Mouse (Mus musculus): ENCODE data around the gene Fnbp1. TPM values are rescaled to one million over a fixed set of nuclear protein-coding genes. Genes with fewer than 3 reads are reported as not detected.
A peak's percentile ranks its signal among the peaks of the same experiment; 100 is the strongest.

The Fnbp1 gene
- polyA plus RNA-seq, 1 experiment from 2014 or later: 21.7 TPM

DNA sequence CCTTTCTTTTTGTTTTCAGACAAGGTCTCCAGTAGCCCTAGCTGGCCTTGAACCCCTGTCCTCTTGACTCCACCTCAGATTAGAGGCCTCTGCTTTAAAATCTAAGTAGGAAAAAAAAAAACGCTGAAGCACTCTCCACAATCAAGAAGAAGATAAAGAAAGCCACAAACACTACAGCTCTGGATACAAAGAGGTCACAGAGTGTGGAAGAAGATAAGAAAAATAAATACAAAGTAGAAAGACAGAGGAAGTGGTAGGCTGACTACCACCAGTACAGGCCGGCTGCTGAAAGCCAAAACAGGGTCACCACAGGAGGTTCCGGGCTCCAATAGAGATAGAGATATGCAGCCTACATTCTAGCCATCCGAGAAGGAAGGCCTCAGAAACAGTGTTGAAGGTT lies 60.5 kb downstream of the Fnbp1 start:
- H3K4me1 ChIP-seq (ENCODE audit: control insufficient read depth, insufficient read depth, low read length): no peaks in the 10 kb centered on the region
- no peak overlapping the region for H3K27ac ChIP-seq (replicated peaks; ENCODE audit: low read depth, low read length)
- no peak for DNase-seq (ENCODE audit: low spot score)
- H3K9me3 ChIP-seq (ENCODE audit: control insufficient read depth, low read length): 0 out of 2 replicates have a peak, but pooled peaks cover 7% of the 10 kb centered on the region
- no peak overlapping the region for H3K9ac ChIP-seq (ENCODE audit: low read depth, low read length)
- ATAC-seq (ENCODE audit: low read depth): no peak
- 69% methylated on average over 4 of the region's 4 CpGs for WGBS
- no peak overlapping the region for H3K4me2 ChIP-seq (ENCODE audit: low read depth, low read length)
- H3K4me3 ChIP-seq (ENCODE audit: low read depth, low read length): no peak overlapping the region
- H3K36me3 ChIP-seq (ENCODE audit: control insufficient read depth, insufficient read depth, low read length): peaks cover 60% of the 10 kb centered on the region
- no peaks in the 10 kb centered on the region for H3K27me3 ChIP-seq (replicated peaks; ENCODE audit: control insufficient read depth, insufficient read depth, low read length)

DNA sequence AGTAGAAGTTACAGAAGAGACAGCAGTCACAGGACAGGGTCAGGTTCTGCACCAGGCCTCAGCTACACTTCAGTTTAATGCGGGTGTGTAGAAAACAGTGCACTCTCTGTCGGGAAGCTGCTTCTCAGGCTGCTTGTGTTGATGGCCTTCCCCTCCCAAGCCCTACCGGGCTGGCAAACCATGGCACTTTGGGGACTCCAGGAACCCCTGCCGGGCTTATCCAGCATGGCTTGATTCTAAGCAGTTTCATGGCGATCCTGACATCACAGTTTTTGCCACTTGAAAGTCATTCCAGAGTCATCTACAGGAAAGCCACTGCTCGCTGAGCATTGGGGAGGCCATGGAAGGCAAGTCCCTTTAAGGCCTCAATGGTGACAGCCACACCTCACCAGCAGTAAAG lies 62.7 kb downstream of the Fnbp1 start:
- 0 out of 2 replicates have a peak, but pooled peaks cover 2% of the 10 kb centered on the region for H3K9me3 ChIP-seq (ENCODE audit: control insufficient read depth, low read length)
- H3K4me3 ChIP-seq (ENCODE audit: low read depth, low read length): no peak overlapping the region
- H3K27me3 ChIP-seq (replicated peaks; ENCODE audit: control insufficient read depth, insufficient read depth, low read length): no peaks in the 10 kb centered on the region
- H3K4me1 ChIP-seq (ENCODE audit: control insufficient read depth, insufficient read depth, low read length): no peaks in the 10 kb centered on the region
- peaks cover 49% of the 10 kb centered on the region for H3K36me3 ChIP-seq (ENCODE audit: control insufficient read depth, insufficient read depth, low read length)
- H3K9ac ChIP-seq (ENCODE audit: low read depth, low read length): no peak overlapping the region
- no peak overlapping the region for H3K4me2 ChIP-seq (ENCODE audit: low read depth, low read length)
- no peak overlapping the region for H3K27ac ChIP-seq (replicated peaks; ENCODE audit: low read depth, low read length)
- WGBS: 92% methylated on average over 5 of the region's 6 CpGs
- DNase-seq (ENCODE audit: low spot score) (no peak), ATAC-seq (ENCODE audit: low read depth) (no peak)

DNA sequence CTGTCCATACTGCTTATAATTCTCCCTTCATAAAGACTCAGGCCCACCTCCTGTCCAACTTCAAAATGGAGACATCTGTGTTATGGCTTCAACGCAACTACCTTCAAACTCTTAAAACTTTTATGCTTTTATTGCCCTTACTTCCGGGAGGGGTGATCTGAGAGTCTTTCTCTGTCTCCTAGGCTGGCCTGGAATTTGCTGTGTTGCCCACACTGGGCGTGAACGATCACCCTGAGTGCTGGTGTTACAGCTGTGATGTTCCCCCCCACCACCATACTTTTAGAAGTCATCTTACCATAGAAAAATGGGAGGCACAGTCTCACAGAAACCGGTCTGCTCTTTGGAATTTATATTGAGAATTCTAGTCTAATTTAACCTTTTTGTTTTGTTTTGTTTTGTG lies 64.2 kb downstream of the Fnbp1 start:
- no peaks in the 10 kb centered on the region for H3K9me3 ChIP-seq (ENCODE audit: control insufficient read depth, low read length)
- 90% methylated on average over 5 of the region's 5 CpGs for WGBS
- no peak for DNase-seq (ENCODE audit: low spot score)
- H3K4me2 ChIP-seq (ENCODE audit: low read depth, low read length): no peak overlapping the region
- ATAC-seq (ENCODE audit: low read depth): no peak
- H3K4me1 ChIP-seq (ENCODE audit: control insufficient read depth, insufficient read depth, low read length): no peaks in the 10 kb centered on the region
- H3K9ac ChIP-seq (ENCODE audit: low read depth, low read length): no peak overlapping the region
- no peaks in the 10 kb centered on the region for H3K27me3 ChIP-seq (replicated peaks; ENCODE audit: control insufficient read depth, insufficient read depth, low read length)
- H3K4me3 ChIP-seq (ENCODE audit: low read depth, low read length): no peak overlapping the region
- H3K36me3 ChIP-seq (ENCODE audit: control insufficient read depth, insufficient read depth, low read length): peaks cover 45% of the 10 kb centered on the region
- no peak overlapping the region for H3K27ac ChIP-seq (replicated peaks; ENCODE audit: low read depth, low read length)

DNA sequence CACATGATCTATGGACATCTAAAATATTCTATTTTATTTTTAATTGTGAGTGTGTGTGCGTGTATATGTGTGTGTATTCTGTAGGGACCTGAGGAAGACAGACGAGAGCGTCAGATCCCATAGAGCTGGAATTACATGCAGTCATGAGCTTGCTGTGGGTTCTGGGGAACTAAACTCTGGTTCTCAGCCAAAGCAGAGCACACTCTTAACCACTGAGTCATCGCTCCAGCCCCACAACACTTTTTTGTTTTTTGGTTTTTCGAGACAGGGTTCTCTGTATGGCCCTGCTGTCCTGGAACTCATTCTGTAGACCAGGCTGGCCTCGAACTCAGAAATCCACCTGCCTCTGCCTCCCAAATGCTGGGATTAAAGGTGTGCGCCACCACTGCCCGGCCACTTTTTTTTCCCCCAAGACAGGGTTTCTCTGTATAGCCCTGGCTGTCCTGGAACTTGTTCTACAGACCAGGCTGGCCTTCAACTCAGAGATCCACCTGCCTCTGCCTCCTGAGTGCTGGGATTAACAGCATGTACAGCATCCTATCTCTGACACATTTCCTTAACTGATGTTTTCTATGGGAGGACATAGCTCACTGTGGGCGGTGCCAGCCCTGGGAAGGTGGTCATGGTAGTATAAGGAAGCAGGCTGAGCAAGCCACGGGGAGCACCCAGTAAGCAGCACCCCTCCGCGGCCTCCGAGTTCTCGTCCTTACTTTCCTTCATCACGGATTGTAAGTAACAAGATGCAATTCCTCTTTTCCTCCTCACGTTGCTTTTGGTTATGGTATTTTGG lies 65.3 kb downstream of the Fnbp1 start:
- Histone ChIP-seq H3K36me3 (ENCODE audit: control insufficient read depth, insufficient read depth, low read length) (peaks cover 45% of the 10 kb centered on the region), H3K4me1 (ENCODE audit: control insufficient read depth, insufficient read depth, low read length) (no peaks in the 10 kb centered on the region), H3K9me3 (ENCODE audit: control insufficient read depth, low read length) (no peaks in the 10 kb centered on the region), H3K9ac (ENCODE audit: low read depth, low read length) (no peak overlapping the region), H3K4me2 (ENCODE audit: low read depth, low read length) (no peak overlapping the region), H3K27me3 (replicated peaks; ENCODE audit: control insufficient read depth, insufficient read depth, low read length) (no peaks in the 10 kb centered on the region), H3K27ac (replicated peaks; ENCODE audit: low read depth, low read length) (no peak overlapping the region), H3K4me3 (ENCODE audit: low read depth, low read length) (no peak overlapping the region)
- ATAC-seq (ENCODE audit: low read depth): no peak
- DNase-seq (ENCODE audit: low spot score): no peak
- WGBS: 93% methylated on average over 16 of the region's 16 CpGs

DNA sequence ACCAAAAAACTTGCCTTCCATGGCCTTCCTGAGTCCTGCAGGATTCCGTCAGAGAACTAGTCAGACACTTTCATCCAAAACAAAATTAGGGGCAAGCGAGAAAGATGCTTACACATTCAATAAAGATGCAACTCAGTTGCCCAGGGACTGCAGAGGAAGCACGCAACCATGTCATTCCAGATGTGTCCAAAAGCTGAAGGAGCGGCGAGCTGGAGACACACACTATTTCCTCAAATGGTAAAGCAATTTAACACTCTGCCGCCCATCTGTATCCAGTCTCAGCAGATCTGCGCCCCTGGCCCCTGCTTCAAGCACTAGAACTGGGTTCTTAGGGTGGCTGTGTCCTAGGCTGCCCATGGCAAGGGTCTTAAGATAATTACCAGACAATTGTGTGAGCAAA lies 66.0 kb downstream of the Fnbp1 start:
- no peak overlapping the region for H3K9ac ChIP-seq (ENCODE audit: low read depth, low read length)
- no peak for DNase-seq (ENCODE audit: low spot score)
- H3K4me2 ChIP-seq (ENCODE audit: low read depth, low read length): no peak overlapping the region
- H3K27ac ChIP-seq (replicated peaks; ENCODE audit: low read depth, low read length): no peak overlapping the region
- no peak overlapping the region for H3K4me3 ChIP-seq (ENCODE audit: low read depth, low read length)
- peaks cover 41% of the 10 kb centered on the region for H3K36me3 ChIP-seq (ENCODE audit: control insufficient read depth, insufficient read depth, low read length)
- H3K27me3 ChIP-seq (replicated peaks; ENCODE audit: control insufficient read depth, insufficient read depth, low read length): no peaks in the 10 kb centered on the region
- H3K9me3 ChIP-seq (ENCODE audit: control insufficient read depth, low read length): no peaks in the 10 kb centered on the region
- WGBS: 79% methylated on average over 7 of the region's 7 CpGs
- H3K4me1 ChIP-seq (ENCODE audit: control insufficient read depth, insufficient read depth, low read length): no peaks in the 10 kb centered on the region
- no peak for ATAC-seq (ENCODE audit: low read depth)

DNA sequence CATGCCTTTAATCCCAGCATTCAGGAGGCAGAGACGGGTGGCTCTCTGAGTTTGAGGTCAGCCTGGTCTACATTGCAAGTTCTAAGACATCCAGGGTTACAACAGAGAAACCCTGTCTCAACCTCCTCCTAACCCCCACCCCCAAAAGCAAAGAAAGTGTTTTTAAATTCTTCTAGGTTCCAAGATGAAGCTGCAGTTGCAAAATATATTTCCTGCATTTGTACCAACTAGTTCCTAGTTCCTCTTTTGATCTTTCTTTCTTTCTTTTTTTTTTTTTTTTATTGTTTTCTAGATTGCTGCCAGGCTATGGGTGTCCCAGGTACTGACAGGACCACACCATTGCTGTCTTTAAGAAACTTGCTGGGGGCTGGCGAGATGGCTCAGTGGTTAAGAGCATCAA lies 66.6 kb downstream of the Fnbp1 start:
- Histone ChIP-seq H3K4me2 (ENCODE audit: low read depth, low read length) (no peak overlapping the region), H3K9me3 (ENCODE audit: control insufficient read depth, low read length) (no peaks in the 10 kb centered on the region), H3K27me3 (replicated peaks; ENCODE audit: control insufficient read depth, insufficient read depth, low read length) (no peaks in the 10 kb centered on the region), H3K4me3 (ENCODE audit: low read depth, low read length) (no peak overlapping the region), H3K9ac (ENCODE audit: low read depth, low read length) (no peak overlapping the region), H3K27ac (replicated peaks; ENCODE audit: low read depth, low read length) (no peak overlapping the region), H3K4me1 (ENCODE audit: control insufficient read depth, insufficient read depth, low read length) (no peaks in the 10 kb centered on the region), H3K36me3 (ENCODE audit: control insufficient read depth, insufficient read depth, low read length) (peaks cover 36% of the 10 kb centered on the region)
- DNase-seq (ENCODE audit: low spot score) (no peak), ATAC-seq (ENCODE audit: low read depth) (no peak)
- 89% methylated on average over 2 of the region's 2 CpGs for WGBS

DNA sequence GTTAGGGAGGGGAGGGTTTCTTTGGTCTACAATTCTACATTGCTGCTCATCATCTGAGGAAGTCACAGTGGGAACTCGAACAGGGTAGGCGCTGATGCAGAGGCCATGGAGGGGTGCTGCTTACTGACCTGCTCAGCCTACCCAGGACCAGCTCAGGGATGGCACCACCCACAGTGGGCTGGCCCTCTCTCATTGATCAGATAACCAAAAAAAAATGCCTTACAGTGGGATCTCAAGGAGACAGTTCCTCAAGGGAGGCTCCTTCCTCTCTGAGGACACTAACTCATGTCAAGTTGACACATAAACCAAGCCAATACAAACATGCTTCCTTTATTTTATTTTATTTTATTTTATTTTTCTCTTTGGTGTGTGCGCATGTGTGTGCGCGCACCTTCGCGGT lies 72.3 kb downstream of the Fnbp1 start:
- 90% methylated on average over 7 of the region's 7 CpGs for WGBS
- Histone ChIP-seq H3K4me2 (ENCODE audit: low read depth, low read length) (no peak overlapping the region), H3K27ac (replicated peaks; ENCODE audit: low read depth, low read length) (peak overlapping the region; percentile 95), H3K4me3 (ENCODE audit: low read depth, low read length) (no peak overlapping the region), H3K4me1 (ENCODE audit: control insufficient read depth, insufficient read depth, low read length) (peaks cover 28% of the 10 kb centered on the region), H3K9ac (ENCODE audit: low read depth, low read length) (no peak overlapping the region), H3K27me3 (replicated peaks; ENCODE audit: control insufficient read depth, insufficient read depth, low read length) (no peaks in the 10 kb centered on the region), H3K36me3 (ENCODE audit: control insufficient read depth, insufficient read depth, low read length) (peaks cover 16% of the 10 kb centered on the region; the same call in 1 of the 2 replicates), H3K9me3 (ENCODE audit: control insufficient read depth, low read length) (no peaks in the 10 kb centered on the region)
- DNase-seq (ENCODE audit: low spot score): no peak
- no peak for ATAC-seq (ENCODE audit: low read depth)

DNA sequence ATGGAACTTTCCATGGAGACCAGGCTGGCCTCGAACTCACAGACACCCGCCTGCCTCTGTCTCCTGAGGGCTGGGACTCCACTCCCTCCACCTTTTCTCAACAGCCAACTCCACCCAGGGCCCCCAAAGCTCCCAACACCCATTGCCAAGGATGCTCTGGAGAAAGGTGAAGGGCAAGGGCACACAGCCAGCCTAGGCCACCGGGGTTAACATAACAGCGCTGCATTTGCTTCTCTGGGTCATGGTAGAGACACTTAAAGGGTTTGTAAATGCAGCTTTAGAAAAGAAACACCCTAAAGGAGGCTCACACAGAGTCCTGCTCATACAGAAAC lies 72.7 kb downstream of the Fnbp1 start:
- Histone ChIP-seq H3K4me3 (ENCODE audit: low read depth, low read length) (no peak overlapping the region), H3K36me3 (ENCODE audit: control insufficient read depth, insufficient read depth, low read length) (peaks cover 21% of the 10 kb centered on the region; the same call in 1 of the 2 replicates), H3K27me3 (replicated peaks; ENCODE audit: control insufficient read depth, insufficient read depth, low read length) (no peaks in the 10 kb centered on the region), H3K4me1 (ENCODE audit: control insufficient read depth, insufficient read depth, low read length) (peaks cover 28% of the 10 kb centered on the region), H3K4me2 (ENCODE audit: low read depth, low read length) (peak overlapping the region; percentile 26; the same call in 1 of the 2 replicates), H3K9me3 (ENCODE audit: control insufficient read depth, low read length) (no peaks in the 10 kb centered on the region), H3K27ac (replicated peaks; ENCODE audit: low read depth, low read length) (peak overlapping the region; percentile 95), H3K9ac (ENCODE audit: low read depth, low read length) (no peak overlapping the region)
- ATAC-seq (ENCODE audit: low read depth): no peak; the same call in 1 of the 2 replicates
- no peak for DNase-seq (ENCODE audit: low spot score)
- WGBS: 66% methylated on average over 4 of the region's 4 CpGs

Data from embryonic facial prominence, embryonic 14.5 days (tissue).